Mouse (Mus musculus): ENCODE results near the gene Gm14180.
"Not testable (repeated sequence)": the region's sequence is repeated elsewhere in the genome, so short reads cannot be mapped to it uniquely, and the experiment has no call there.

Gene Gm14180

GRCm38 (mm10) chr11:99734190-99734589 lies at the start of gene Gm14180:
Gene Gm14180, minus strand, starts transcription at chr11:99734290.
- DNase-seq: no peak

- DNase-seq: no peak
These were observed 46.5 kb upstream of the Gm14180 start, which contains the start of gene Krtap4-8 for GRCm38 (mm10) chr11:99780604-99781003. Gene Krtap4-8, minus strand, starts transcription at chr11:99780704.

- DNase-seq: peak in 1 of 2 experiments; percentile 6
These were observed 44.3 kb upstream of the Gm14180 start for GRCm38 (mm10) chr11:99778401-99778800.

GRCm38 (mm10) chr11:99772813-99773212 lies 38.7 kb upstream of the Gm14180 start, which contains the start of gene Gm11595:
Gene Gm11595, minus strand, starts transcription at chr11:99772913.
- not testable (repeated sequence) for DNase-seq

- DNase-seq: no peak
These were observed 34.3 kb upstream of the Gm14180 start for GRCm38 (mm10) chr11:99768410-99768809.

- peak; percentile 9 to 11 for DNase-seq
These were observed 24.8 kb upstream of the Gm14180 start for GRCm38 (mm10) chr11:99758877-99759276.

- no peak for DNase-seq
These were observed 9.9 kb upstream of the Gm14180 start for GRCm38 (mm10) chr11:99743985-99744384.

GRCm38 (mm10) chr11:99724061-99724460 lies 10.0 kb downstream of the Gm14180 start:
- DNase-seq: peak; percentile 77 to 83

- DNase-seq: peak; percentile 57 to 60
These were observed 15.3 kb downstream of the Gm14180 start for GRCm38 (mm10) chr11:99718759-99719158.

GRCm38 (mm10) chr11:99690463-99690862 lies 43.6 kb downstream of the Gm14180 start, which contains the start of gene Gm14190:
Gene Gm14190, minus strand, starts transcription at chr11:99690740.
- DNase-seq: peak in 1 of 2 experiments; percentile 12

GRCm38 (mm10) chr11:99685235-99685634 lies 48.9 kb downstream of the Gm14180 start:
- peak; percentile 24 to 44 for DNase-seq

Data from cerebellum, postnatal 10 days (tissue).